Mouse (Mus musculus): ENCODE measurements around the gene Tmem239.

- TF ChIP-seq CTCF (IDR thresholded peaks at IDR 0.05; ENCODE audit: control insufficient read depth, insufficient read depth, insufficient read length) (no peak), USF1 (IDR thresholded peaks at IDR 0.05; ENCODE audit: low read depth) (no peak), CEBPB (IDR thresholded peaks at IDR 0.05; ENCODE audit: low read depth) (no peak), FOSL1 (IDR thresholded peaks at IDR 0.05; ENCODE audit: insufficient read depth, low read length, poor library complexity, severe bottlenecking) (no peak), MYOD1 (IDR thresholded peaks at IDR 0.05; ENCODE audit: control insufficient read depth, insufficient read length, low read depth) (no peak)
These were observed 46.0 kb downstream of the Tmem239 start for GRCm38 (mm10) chr2:130452266-130452665.
